Mouse (Mus musculus): ENCODE data around the gene Igdcc3.

- TF ChIP-seq CTCF (IDR thresholded peaks at IDR 0.05; ENCODE audit: control insufficient read depth, insufficient read depth, low read length) (peak; percentile 82), POLR2A (IDR thresholded peaks at IDR 0.05; ENCODE audit: borderline replicate concordance, control insufficient read depth, low read depth, low read length) (no peak)
Observed at GRCm38 (mm10) chr9:65120935-65121334, 20.1 kb upstream of the Igdcc3 start.
